Mouse (Mus musculus): ENCODE results near the gene Frmpd3.
"Not testable (repeated sequence)": the region's sequence is repeated elsewhere in the genome, so short reads cannot be mapped to it uniquely, and the experiment has no call there.

Frmpd3 gene

GRCm38 (mm10) chrX:140341656-140342392 is at the start of gene Frmpd3:
Gene Frmpd3 (plus strand): TSS chrX:140342263.
- no peak for DNase-seq (ENCODE audit: low read depth in 2 of 2, low spot score in 2 of 2)

- no peak for DNase-seq (ENCODE audit: low read depth in 2 of 2, low spot score in 2 of 2)
Observed at GRCm38 (mm10) chrX:140303731-140304130, 38.3 kb upstream of the Frmpd3 start.

GRCm38 (mm10) chrX:140305652-140306051 is 36.4 kb upstream of the Frmpd3 start:
- DNase-seq (ENCODE audit: low read depth in 2 of 2, low spot score in 2 of 2): no peak

- no peak for DNase-seq (ENCODE audit: low read depth in 2 of 2, low spot score in 2 of 2)
Observed at GRCm38 (mm10) chrX:140317931-140318330, 24.1 kb upstream of the Frmpd3 start.

GRCm38 (mm10) chrX:140319131-140319530 is 22.9 kb upstream of the Frmpd3 start:
- no peak for DNase-seq (ENCODE audit: low read depth in 2 of 2, low spot score in 2 of 2)

GRCm38 (mm10) chrX:140320671-140321070 is 21.4 kb upstream of the Frmpd3 start:
- DNase-seq (ENCODE audit: low read depth in 2 of 2, low spot score in 2 of 2): not testable (repeated sequence)

- DNase-seq (ENCODE audit: low read depth in 2 of 2, low spot score in 2 of 2): no peak
Observed at GRCm38 (mm10) chrX:140342393-140343163, 515 bp downstream of the Frmpd3 start.

GRCm38 (mm10) chrX:140375628-140376027 is 33.6 kb downstream of the Frmpd3 start:
- no peak for DNase-seq (ENCODE audit: low read depth in 2 of 2, low spot score in 2 of 2)

- DNase-seq (ENCODE audit: low read depth in 2 of 2, low spot score in 2 of 2): no peak
Observed at GRCm38 (mm10) chrX:140399986-140400385, 57.9 kb downstream of the Frmpd3 start.

GRCm38 (mm10) chrX:140402904-140403303 is 60.8 kb downstream of the Frmpd3 start:
- DNase-seq (ENCODE audit: low read depth in 2 of 2, low spot score in 2 of 2): no peak

- no peak for DNase-seq (ENCODE audit: low read depth in 2 of 2, low spot score in 2 of 2)
Observed at GRCm38 (mm10) chrX:140406079-140406478, 64.0 kb downstream of the Frmpd3 start.

GRCm38 (mm10) chrX:140406501-140406900 is 64.4 kb downstream of the Frmpd3 start:
- no peak for DNase-seq (ENCODE audit: low read depth in 2 of 2, low spot score in 2 of 2)

- no peak for DNase-seq (ENCODE audit: low read depth in 2 of 2, low spot score in 2 of 2)
Observed at GRCm38 (mm10) chrX:140407593-140407992, 65.5 kb downstream of the Frmpd3 start.

- DNase-seq (ENCODE audit: low read depth in 2 of 2, low spot score in 2 of 2): no peak
Observed at GRCm38 (mm10) chrX:140418467-140418866, 76.4 kb downstream of the Frmpd3 start.

- DNase-seq (ENCODE audit: low read depth in 2 of 2, low spot score in 2 of 2): no peak
Observed at GRCm38 (mm10) chrX:140427124-140427523, 85.1 kb downstream of the Frmpd3 start.

- peak in 1 of 2 experiments; percentile 6 for DNase-seq (ENCODE audit: low read depth in 2 of 2, low spot score in 2 of 2)
Observed at GRCm38 (mm10) chrX:140428252-140428651, 86.2 kb downstream of the Frmpd3 start.

GRCm38 (mm10) chrX:140429985-140430384 is 87.9 kb downstream of the Frmpd3 start:
- DNase-seq (ENCODE audit: low read depth in 2 of 2, low spot score in 2 of 2): no peak

- no peak for DNase-seq (ENCODE audit: low read depth in 2 of 2, low spot score in 2 of 2)
Observed at GRCm38 (mm10) chrX:140430506-140430905, 88.4 kb downstream of the Frmpd3 start.

GRCm38 (mm10) chrX:140431981-140432380 is 89.9 kb downstream of the Frmpd3 start:
- no peak for DNase-seq (ENCODE audit: low read depth in 2 of 2, low spot score in 2 of 2)

- no peak for DNase-seq (ENCODE audit: low read depth in 2 of 2, low spot score in 2 of 2)
Observed at GRCm38 (mm10) chrX:140432786-140433185, 90.7 kb downstream of the Frmpd3 start.

GRCm38 (mm10) chrX:140437906-140438305 is 95.8 kb downstream of the Frmpd3 start:
- DNase-seq (ENCODE audit: low read depth in 2 of 2, low spot score in 2 of 2): no peak

- DNase-seq (ENCODE audit: low read depth in 2 of 2, low spot score in 2 of 2): peak in 1 of 2 experiments; percentile 1
Observed at GRCm38 (mm10) chrX:140445551-140445950, 103.5 kb downstream of the Frmpd3 start.
